Mouse (Mus musculus) granulocyte monocyte progenitor cell, adult 5-6 weeks (primary cell): ENCODE measurements at regions not wholly inside any gene's neighbourhood (a gene's known extent, or its start where the extent isn't known, plus 50 kb on each side); places are given as distances from the start of the nearest gene placed in this dataset.
A peak's percentile ranks its signal among the peaks of the same experiment; 100 is the strongest.

ENCODE experiments used
- ATAC-seq: replicated peaks from 2 replicates; pipeline ENCODE4 v1.8.0; 2016; ENCODE audit warnings: mild to moderate bottlenecking, moderate TSS enrichment, inconsistent platforms; ENCODE audit not compliant: poor library complexity, severe bottlenecking

DNA sequence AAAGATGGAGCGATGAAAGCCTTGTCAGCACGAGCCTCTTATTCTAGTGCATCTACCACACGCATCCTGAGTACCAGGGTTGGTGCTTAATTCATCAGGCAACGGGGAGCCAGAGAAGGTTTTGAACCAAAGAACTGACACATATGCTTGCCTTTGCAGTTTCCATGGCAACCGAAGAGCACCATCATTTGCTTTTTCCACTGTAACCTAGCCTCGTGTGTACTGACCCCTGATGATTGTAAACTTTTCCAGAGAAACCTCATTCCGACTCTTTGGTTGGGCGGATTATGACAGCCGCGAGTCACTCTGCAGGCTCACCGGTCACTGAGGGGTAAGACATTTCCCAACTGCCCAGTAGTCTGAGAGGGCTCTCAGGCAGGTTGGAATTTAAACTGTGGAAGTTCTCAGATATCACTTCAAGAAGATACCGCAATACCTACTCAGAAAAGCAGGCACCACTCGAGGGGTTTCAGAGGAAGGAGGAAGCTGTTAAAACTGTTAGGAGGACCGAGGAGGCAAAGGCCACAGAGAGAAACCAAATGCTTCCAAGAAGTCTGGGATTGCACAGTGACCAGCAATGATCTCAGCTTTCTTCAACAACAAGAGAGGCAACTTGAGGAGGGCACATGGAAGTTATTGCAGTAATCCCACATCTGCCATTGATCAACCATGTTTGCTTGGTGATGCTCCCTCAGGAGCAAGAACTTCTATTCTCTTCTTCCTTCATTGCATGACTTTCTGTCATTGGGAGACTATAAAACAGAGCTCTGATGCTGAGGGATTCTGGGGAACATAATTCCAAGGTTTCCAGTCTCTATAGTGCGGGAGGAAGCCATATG, 117.8 kb downstream of the Cartpt start:
- no peak for ATAC-seq

DNA sequence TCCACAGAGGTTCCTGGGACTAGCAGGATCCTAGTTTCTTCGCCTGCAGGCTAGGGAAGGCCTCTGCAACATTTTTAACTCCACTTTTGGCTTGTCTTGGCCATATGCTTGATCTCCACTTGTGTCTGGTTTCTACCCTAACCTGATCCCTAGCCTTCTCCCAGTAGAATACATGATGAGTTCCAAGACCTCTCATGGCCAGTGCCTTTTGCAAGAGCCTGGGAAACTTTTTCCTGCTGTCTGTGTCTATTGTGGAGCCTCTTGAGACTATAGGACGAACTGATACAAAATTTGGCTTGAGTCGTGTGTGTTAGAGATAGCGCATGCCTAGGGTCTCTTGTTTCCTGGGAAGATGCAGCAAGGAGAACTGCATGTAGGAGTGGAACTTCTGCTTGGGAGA, 119.3 kb downstream of the Cartpt start:
- no peak for ATAC-seq

DNA sequence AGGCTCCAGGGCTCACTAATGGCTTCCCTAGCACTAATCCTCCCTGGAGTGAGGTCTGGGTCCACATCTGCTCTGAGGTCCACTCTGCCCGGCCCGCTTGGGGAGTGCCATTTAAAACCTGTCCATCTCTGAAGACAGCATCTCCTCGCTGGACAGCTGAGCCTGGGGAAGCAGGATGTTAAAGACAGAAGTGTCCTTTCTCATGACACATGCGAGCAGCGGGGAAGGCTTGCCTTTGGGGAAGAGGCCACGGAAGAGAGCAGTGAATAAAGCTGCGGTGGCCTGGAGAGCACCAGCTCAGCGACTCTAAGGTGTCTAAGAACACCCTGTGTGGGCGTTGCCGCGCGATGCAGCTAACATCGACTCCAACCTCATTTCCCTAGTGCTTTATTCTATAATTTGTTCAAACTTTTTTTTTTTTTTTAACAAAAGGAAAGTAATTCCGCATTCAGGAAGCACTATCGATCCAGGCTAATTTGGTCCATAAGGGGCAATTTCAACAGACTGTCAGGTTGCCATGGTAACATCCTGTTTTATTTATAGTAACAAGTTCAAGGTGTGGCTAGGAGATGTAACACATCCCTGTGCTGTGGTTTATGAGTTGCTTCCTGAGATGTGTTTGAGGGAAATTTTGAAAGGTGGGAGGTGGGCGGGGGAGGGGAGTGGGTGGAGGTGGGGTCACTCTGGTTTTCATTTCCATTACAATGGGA, 120.0 kb downstream of the Cartpt start:
- no peak for ATAC-seq

DNA sequence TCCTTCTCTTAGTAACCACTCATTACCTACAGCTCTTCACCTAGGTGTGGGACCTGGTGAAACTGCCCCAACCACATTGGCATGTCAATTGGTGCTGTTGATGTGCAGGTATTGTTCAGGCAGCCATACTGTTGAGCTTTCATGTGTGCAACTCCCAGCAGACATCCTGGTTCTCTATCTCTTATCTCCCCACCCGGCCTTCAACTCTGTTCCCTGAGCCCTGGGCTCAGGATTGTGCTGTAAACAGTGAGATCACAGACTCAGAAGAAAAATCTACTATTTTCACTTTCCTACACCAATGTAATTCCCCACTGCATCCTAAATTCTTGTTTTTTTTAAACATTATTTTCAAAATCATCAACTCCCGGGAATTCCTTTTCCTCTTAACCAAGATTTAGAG, 122.1 kb downstream of the Cartpt start:
- ATAC-seq = no peak

DNA sequence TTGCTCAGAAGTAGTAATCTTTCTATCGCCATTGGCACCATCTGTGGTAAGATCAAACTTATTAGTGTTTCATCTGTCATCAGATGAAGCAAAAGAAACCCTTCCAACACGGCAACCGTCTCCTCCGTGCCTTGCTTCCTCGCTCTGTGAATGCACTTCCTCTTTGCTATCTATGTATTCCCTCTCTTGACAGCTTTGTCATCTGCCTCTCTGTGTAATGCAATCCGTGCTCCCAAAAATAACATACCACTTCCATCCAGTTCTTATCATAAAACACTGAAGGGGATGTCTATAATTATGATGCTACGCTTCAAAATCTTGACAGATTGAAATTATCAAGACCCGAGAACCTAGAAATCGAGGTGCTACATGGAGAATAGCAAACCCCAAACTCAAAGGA, 123.2 kb downstream of the Cartpt start:
- no peak for ATAC-seq

DNA sequence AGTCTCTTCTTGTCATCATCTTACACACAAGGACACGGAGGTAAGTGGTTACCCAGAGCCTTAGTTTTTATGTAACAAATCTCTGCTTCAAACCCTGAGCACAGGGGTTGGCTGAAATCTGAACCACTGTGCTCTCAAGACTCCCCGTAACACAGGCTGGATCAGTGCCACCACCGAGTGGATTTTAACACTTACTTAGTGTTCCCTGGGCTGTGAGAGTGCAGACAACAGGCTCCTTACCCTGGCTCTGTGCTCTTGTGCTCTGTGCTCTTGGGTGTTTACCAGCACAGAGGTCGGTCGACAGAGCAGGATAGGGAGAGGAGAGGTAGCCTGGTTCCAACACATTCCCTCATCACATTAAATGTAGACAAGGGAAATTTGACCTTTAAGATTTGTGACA, 134.9 kb downstream of the Cartpt start:
- ATAC-seq = no peak

DNA sequence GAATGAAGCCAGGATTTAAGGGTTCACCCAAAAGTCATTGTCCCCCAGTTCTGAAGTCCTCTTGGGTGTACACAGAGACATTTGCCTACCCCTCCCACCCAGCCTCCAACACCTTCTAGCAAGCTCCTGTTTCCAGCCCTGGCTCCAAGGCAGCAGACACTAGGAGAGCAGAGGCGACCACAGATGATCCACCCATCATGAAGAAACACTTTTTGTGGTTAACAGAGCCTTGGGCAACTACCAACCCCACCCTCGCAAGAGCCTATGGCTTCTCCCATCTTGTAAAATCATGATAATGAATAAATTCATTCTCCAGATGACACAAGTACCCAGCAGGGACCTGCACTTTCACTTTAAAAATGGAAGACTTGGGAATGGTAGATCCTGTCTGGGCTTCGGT, 136.1 kb downstream of the Cartpt start:
- peak; percentile 91 for ATAC-seq

DNA sequence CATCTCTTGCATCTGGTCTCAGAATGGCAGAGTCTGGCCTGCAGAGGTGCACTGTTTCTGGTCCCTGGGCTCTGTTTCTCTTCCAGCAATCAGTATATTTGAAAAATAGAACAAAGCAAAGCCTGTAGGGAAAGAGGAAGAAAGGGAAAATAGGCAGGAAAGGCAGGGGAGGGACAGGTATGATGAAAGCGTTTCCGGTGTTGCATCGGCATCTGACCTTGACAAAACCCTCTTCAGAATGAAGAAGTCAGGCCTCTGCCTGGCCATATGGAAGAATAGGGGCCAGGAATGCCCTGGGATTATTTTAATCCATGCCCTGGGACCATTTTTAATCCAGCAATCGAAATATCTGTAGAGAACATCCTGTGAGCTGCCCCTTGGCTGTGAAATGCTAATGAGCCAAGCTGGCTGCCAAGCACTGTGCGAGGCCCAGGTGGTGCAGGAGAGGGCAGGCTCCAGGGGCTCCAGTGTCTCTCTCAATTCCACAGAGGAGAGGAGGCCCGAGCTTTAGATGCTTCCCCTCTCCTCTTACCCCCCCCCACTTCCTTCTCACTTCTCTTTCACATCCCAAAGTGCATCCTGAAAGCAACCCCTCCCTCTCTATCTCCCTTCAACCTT, 136.7 kb downstream of the Cartpt start:
- peak; percentile 73 for ATAC-seq

DNA sequence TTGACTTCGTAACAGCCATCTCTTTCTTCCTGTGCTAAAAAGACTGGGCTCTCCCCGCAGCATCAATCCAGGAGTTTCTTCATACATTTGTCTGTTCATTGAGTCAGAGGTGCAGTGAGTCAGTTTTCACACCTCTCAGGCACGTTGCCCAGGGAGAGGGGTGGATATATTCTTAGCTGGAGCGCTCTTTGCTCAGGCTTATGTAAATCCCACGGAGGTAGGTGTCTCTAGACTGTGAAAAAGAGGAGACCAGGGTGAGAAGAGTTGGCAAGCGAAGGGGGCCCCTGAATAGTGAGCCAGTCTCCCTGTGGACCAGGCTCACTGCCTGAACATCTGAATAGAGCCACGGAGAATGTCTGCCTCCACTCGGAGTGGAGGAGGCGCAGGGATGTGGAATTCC, 139.0 kb downstream of the Cartpt start:
- no peak for ATAC-seq

DNA sequence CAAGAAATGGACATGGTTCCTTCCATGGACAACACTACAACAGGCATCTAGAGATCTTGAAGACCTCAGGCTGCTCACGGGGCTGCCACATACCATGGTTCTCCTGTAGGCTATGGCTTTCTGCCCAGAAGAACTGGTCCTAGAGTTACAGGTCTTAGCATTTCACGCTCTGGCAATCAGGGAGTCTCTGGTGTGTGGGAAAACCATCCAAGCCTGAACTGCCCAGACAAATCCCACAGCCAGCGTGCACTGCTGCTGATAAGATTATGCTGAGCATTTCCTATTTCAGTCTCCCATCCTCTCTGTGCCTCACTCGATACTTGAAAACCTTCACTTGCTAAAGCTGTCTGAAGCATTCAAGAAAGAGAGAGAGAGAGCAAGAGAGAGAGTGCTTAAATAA, 139.5 kb downstream of the Cartpt start:
- no peak for ATAC-seq

DNA sequence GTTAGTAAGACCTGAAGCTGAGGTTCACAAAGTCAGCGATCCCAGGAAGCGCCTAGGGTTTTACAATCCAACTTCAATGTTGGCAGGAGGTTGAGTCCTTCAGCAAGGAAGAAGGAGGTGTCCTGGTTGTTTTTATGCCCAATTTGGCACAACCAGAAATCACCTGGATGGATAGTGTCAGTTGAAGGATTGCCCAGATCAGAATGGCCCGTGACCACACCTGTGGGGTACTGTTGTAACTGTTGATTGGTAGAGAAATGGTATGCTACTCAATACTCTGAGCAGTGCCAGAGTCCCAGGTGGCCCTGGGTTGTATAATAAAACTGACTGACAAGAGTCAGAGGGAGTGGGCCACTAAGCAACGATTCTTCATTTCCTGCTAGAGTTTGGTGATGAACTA, 140.2 kb downstream of the Cartpt start:
- no peak for ATAC-seq

DNA sequence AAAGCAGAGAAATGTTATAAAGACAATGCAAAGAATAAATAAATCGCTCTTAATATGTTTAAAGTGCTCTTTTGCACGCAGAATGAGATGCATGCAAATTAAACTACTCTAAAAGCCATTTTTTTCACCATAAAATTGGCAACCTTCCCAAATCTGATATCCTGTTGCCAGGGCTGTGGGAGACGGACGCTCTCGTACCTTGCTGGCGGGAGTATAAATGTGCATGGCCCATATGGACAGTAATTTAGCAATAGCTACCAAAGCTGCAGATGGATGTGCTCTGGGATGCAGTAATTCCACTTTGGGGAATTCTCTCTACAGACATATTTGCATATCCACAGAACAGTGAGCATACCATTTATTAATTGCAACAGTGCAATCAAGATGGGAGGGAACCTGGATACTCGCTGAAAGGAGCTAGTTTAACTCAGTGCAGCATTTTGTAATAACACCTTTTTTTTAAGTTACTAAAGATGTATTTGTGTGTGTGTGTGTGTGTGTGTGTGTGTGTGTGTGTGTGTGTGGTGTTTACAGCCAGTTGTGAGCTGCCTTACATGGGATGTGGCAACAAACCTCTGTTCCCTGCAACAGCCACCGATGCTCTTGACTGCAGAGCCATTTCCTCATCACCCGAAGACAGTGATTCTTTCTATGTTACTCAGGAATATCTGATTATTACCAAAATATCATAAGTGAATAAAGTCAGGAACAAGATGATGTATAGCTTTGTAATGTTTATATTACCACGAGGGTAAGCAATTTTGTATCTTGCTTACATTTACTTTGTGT, 141.4 kb downstream of the Cartpt start:
- ATAC-seq = no peak

DNA sequence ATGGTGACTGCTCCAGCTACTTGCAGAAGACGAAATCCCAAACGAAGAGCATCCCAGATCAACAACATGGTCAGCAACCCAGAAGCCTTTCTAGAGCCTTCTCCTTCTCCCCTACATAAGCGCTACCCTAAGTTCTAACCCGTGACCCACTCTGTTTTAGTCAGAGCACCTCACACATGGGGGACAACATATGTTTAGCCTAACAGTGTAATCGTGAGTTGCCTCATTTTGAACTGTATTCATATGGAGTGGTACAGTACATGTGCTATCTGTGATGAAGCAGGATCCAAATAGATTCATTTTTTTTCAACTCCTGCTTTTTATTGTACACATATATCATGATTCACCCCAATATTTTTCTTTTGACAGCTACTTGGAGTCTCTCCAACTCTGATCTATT, 146.2 kb downstream of the Cartpt start:
- no peak for ATAC-seq

DNA sequence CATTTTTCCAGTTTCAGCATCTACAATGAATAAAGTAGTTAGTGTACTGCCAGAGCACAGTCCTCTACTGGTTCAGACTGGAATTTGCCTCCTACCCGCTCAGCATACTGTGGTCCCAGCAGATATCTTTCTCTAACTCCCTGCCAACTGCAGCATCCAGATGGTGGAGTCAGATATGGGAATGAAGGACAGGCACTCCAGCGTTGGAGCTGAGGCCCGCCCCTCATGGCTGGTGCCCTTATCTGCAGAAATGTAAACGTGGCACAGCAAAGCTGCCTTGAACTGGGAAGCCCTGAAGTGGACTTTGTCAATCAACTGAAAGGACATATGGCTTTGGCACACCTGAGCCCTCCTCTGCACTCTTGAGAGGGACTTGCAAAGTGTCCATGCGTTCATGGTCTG, 146.6 kb downstream of the Cartpt start:
- no peak for ATAC-seq

DNA sequence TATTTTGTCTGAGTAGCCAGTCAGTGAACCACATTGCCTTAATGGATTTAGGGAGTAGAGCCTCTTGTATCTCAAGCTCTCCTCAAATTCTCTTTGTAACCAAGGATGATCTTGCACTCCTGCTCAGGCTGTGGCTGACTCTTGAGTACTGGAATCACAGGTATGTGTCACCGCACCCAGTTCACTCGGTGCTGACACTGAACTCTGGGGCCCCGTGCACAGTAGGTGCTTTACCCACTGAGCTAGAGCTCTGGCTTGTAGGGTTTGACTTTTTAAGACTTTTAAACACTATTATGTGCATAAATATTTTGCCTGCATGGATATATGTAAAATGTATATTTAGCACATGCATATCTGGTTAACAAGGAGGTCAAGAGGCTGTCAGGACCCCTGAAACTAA, 147.4 kb downstream of the Cartpt start:
- no peak for ATAC-seq

DNA sequence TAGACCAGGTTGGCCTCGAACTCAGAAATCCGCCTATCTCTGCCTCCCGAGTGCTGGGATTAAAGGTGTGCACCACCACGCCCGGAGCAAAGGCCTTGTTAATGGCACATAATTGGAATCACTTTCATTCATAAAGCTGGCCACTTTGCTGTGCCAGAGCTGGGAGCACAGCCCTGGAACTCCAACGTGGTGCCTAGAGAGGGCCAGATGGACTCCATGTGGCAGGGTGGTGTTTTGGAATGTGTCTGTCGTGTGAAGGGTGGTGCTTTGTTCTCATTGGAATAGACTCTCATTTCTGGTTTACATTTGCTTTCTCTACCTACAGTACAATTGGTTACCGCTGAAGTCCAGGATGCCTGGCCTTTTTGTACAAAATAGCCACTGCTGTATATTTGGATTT, 150.2 kb downstream of the Cartpt start:
- ATAC-seq = no peak

DNA sequence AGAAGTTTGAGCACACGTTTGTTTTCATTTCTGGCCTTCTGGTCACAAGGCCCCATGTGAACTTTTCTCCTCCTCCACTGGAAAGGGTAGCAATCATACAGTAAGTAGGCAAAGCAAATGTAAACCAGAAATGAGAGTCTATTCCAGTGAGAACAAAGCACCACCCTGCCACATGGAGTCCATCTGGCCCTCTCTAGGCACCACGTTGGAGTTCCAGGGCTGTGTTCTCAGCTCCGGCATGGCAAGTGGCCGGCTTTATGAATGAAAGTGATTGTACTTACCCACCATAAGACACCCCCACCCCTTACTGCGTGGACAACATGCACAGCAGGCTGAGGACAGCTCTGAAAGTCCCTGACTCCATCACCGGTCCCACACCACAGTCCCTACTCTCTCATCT, 151.5 kb downstream of the Cartpt start:
- ATAC-seq = no peak

DNA sequence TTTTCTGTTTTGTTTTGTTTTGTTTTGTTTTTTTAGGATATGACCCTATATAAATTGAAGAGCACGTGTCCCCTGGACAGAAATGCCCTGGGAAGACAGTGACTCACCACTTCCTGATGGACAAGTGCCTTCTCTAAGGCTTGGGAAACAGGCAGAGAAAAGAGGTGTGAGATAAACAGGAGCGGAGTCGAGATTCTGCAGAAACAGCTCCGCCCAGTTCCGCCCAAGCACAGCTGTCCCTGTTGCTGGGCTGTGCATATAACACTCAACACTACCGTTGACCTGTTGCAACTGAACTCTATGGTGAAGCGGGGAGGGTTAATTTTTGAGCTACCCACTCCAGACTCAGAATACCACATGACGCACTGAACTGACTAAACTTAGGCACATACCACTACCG, 152.8 kb downstream of the Cartpt start:
- no peak for ATAC-seq

DNA sequence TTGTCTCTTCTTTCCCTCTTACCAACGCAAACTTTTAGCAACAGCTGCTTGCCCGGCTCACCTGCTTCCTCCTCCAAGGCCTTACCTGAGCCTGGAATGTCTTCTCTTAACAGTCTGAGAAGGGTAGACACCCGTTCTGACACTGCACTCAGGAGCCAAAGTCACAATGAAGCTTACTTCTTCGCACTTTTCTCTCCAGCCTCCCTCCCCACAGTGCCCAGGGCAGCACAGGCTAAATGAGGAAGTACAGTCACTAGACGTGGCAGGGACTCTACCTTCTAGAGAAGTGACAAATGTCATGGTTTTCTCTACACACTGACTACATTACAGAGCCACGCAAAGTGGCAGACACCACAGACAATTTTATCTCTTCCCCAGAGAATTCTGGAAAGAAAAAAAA, 155.4 kb downstream of the Cartpt start:
- peak; percentile 72; the same call in 1 of the 2 replicates for ATAC-seq

DNA sequence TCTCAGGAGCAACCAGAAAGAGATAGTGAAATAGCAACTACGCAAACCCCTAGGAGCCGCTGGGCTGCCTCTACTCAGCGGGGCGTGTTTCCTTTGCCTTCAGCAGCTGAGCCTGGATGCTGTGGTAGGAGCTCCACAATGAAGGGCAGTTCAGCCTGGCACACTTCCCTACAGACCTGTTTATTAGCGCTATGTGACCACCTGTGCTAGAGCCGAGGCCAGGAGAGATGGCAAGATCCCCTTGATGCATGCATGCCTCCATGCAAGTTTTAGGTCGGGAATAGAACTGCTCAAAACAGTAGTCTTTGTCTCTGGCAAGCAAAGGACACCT, 156.1 kb downstream of the Cartpt start:
- no peak for ATAC-seq
